Mouse (Mus musculus) neural tube, embryonic 11.5 days (tissue): ENCODE measurements at regions not wholly inside any gene's neighbourhood (a gene's known extent, or its start where the extent isn't known, plus 50 kb on each side); places are given as distances from the start of the nearest gene placed in this dataset.

Experiments
- ATAC-seq: fragments of 200-750 bp; cut with Nextera tagmentation; 2 replicates; pipeline ENCODE4 v1.8.0; 2017; ENCODE audit warnings: moderate number of reproducible peaks, mild to moderate bottlenecking, moderate TSS enrichment, moderate library complexity; ENCODE audit not compliant: insufficient read depth, low FRiP score, low TSS enrichment
- DNase-seq: peaks from one replicate; pipeline ENCODE4 v3.0.0-alpha.2; 2015; ENCODE audit warnings: low spot score
- H3K27ac ChIP-seq: fragments of 300-500 bp; sonication (generic); 2 replicates; pipeline ENCODE4 v1.5.1; 2014; ENCODE audit warnings: low read depth, mild to moderate bottlenecking, low read length
- H3K27me3 ChIP-seq: fragments of 300-500 bp; sonication (generic); 2 replicates; pipeline ENCODE4 v1.6.1; 2014; ENCODE audit warnings: mild to moderate bottlenecking, low read length, mixed read lengths; ENCODE audit not compliant: control insufficient read depth, insufficient read depth
- H3K36me3 ChIP-seq: fragments of 300-500 bp; sonication (generic); 2 replicates; pipeline ENCODE4 v1.6.1; 2014; ENCODE audit warnings: mild to moderate bottlenecking, low read length, moderate library complexity, mixed read lengths; ENCODE audit not compliant: control insufficient read depth, insufficient read depth
- H3K4me1 ChIP-seq: fragments of 300-500 bp; sonication (generic); 2 replicates; pipeline ENCODE4 v1.6.1; 2014; ENCODE audit warnings: low read length, mixed read lengths; ENCODE audit not compliant: control insufficient read depth, insufficient read depth
- H3K4me2 ChIP-seq: fragments of 300-500 bp; sonication (generic); 2 replicates; pipeline ENCODE4 v1.6.1; 2014; ENCODE audit warnings: low read depth, mild to moderate bottlenecking, moderate library complexity
- H3K4me3 ChIP-seq: fragments of 300-500 bp; sonication (generic); 2 replicates; pipeline ENCODE4 v1.5.1; 2014; ENCODE audit warnings: low read depth, low read length
- H3K9ac ChIP-seq: fragments of 300-500 bp; sonication (generic); 2 replicates; pipeline ENCODE4 v1.6.1; 2014; ENCODE audit warnings: mild to moderate bottlenecking, low read length
- H3K9me3 ChIP-seq: fragments of 300-500 bp; sonication (generic); 2 replicates; pipeline ENCODE4 v1.6.1; 2016; ENCODE audit warnings: low read length; ENCODE audit not compliant: control insufficient read depth
- WGBS: fragments of 180-500 bp; shearing (Covaris S2); extraction: QIAGEN DNeasy Blood & Tissue Kit; methylation state at CpG from one replicate; pipeline ENCODE4 v1.1.7; 2014; 5-methylcytosine and 5-hydroxymethylcytosine counted together

DNA sequence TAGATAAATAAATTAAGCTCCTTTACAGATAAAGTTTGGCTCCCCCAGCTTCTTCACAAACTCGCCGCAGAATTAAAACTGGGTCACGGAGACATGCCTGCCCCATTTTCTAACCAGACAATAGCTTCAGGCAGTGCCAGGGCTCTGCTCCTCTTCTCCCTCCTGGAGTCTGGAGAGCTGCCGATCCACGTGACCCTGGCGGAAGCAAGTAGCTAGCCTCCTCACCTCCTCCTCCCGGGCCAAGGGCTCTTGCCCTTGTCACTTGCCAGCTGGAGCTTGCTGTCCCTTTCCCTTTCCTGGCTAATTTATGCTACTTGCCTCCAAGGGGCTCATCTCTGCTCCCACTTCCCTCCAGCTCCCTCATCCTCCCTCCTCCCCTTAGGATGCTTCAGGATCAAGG, 142.0 kb downstream of the Mis18a start:
- no peaks in the 10 kb centered on the region for H3K27me3 ChIP-seq
- H3K36me3 ChIP-seq: no peaks in the 10 kb centered on the region
- no peak for ATAC-seq
- H3K9ac ChIP-seq: no peak overlapping the region
- WGBS: 88% methylated on average over 7 of the region's 7 CpGs
- H3K4me3 ChIP-seq: no peak overlapping the region
- H3K4me1 ChIP-seq: no peaks in the 10 kb centered on the region
- H3K9me3 ChIP-seq: no peaks in the 10 kb centered on the region
- H3K27ac ChIP-seq: no peak overlapping the region
- no peak for DNase-seq
- no peak overlapping the region for H3K4me2 ChIP-seq

- 69% methylated on average over 8 of the region's 8 CpGs for WGBS
These were observed 146.8 kb downstream of the Mis18a start for GRCm38 (mm10) chr16:90580411-90580810.

DNA sequence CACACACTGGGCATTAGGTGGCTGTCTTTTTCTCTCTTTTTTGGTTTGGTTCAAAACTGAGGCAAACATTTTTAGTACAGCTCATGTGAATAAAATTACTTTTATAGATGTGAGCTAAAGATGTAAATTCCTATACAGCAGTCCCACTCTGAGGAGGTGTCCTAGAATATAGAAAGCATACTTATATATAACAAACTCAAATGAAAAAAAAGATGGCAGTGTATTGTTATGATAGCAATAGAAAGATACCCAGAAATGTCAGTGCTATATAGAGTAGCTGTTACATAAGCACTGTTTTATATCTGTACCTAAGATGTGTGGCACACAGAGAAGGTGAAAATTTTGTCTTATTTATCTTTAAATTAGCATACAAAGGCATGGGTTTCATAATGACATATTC, 156.1 kb downstream of the Mis18a start:
- Histone ChIP-seq H3K4me2 (no peak overlapping the region), H3K27ac (no peak overlapping the region), H3K27me3 (no peaks in the 10 kb centered on the region), H3K9ac (no peak overlapping the region), H3K36me3 (no peaks in the 10 kb centered on the region), H3K9me3 (no peaks in the 10 kb centered on the region), H3K4me1 (no peaks in the 10 kb centered on the region), H3K4me3 (no peak overlapping the region)
- ATAC-seq: no peak
- no peak for DNase-seq

More at GRCm38 (mm10) chr16:90580411-90580810, 146.8 kb downstream of the Mis18a start:
- Histone ChIP-seq H3K4me1 (no peaks in the 10 kb centered on the region), H3K36me3 (no peaks in the 10 kb centered on the region), H3K27ac (no peak overlapping the region), H3K4me2 (no peak overlapping the region), H3K9me3 (no peaks in the 10 kb centered on the region), H3K27me3 (no peaks in the 10 kb centered on the region), H3K9ac (no peak overlapping the region), H3K4me3 (no peak overlapping the region)
- DNase-seq: no peak
- no peak for ATAC-seq

GRCm38 (mm10) chr16:90569826-90570225, 157.4 kb downstream of the Mis18a start:
- DNase-seq (no peak), ATAC-seq (no peak)
- no peak overlapping the region for H3K9ac ChIP-seq
- no peaks in the 10 kb centered on the region for H3K27me3 ChIP-seq
- WGBS: 88% methylated on average over 1 of the region's 1 CpGs
- H3K4me1 ChIP-seq: no peaks in the 10 kb centered on the region
- H3K4me3 ChIP-seq: no peak overlapping the region
- H3K4me2 ChIP-seq: no peak overlapping the region
- H3K9me3 ChIP-seq: no peaks in the 10 kb centered on the region
- H3K36me3 ChIP-seq: no peaks in the 10 kb centered on the region
- H3K27ac ChIP-seq: no peak overlapping the region

DNA sequence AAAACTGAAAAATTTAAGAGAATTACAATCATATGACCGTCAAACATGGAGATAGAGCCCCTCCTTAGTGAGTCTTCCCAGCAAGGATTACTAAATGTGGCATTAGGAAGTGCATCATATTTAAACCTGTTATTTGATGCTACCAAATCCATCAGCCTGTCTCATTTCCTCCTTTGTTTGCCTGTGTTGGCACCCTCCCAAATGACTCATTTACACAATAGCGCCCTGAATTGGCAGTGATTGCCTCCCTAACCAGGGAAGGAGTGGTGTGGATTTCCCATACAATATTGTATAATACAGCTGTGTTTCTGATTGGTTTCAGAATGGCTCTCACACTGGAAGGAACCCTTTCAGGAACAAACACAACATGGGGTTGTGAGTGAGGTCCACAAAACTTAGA, 162.0 kb downstream of the Mis18a start:
- Histone ChIP-seq H3K4me1 (no peaks in the 10 kb centered on the region), H3K27me3 (no peaks in the 10 kb centered on the region), H3K4me3 (no peak overlapping the region), H3K27ac (no peak overlapping the region), H3K36me3 (no peaks in the 10 kb centered on the region), H3K9me3 (no peaks in the 10 kb centered on the region), H3K9ac (no peak overlapping the region), H3K4me2 (no peak overlapping the region)
- ATAC-seq: no peak
- WGBS: 77% methylated on average over 2 of the region's 2 CpGs
- no peak for DNase-seq

DNA sequence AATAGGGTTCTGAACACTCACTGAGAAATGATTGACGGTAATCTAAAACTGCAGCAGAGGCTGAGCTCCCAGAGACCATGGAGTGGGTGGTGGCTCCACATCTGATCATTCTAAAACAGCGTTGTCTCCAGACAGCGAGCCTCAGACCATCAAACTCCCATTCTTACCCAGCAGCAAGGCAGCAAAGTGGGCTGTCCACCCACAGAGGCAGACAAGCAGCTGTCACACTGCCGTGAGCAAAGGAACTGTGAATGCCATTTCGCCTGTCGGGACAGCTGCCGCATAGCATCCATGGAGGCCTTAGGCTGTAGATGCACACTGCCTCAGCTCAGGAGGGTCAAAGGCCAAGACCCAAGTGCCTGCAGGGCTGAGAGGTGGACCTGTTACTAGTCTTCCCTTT, 167.3 kb downstream of the Hunk start:
- no peaks in the 10 kb centered on the region for H3K36me3 ChIP-seq
- no peak overlapping the region for H3K4me3 ChIP-seq
- DNase-seq: no peak
- H3K4me2 ChIP-seq: no peak overlapping the region
- H3K27ac ChIP-seq: no peak overlapping the region
- no peaks in the 10 kb centered on the region for H3K27me3 ChIP-seq
- no peaks in the 10 kb centered on the region for H3K4me1 ChIP-seq
- H3K9ac ChIP-seq: no peak overlapping the region
- WGBS: 82% methylated on average over 7 of the region's 7 CpGs
- ATAC-seq: no peak
- H3K9me3 ChIP-seq: 0 out of 2 replicates have a peak, but pooled peaks cover 5% of the 10 kb centered on the region

GRCm38 (mm10) chr16:90551041-90551440, 165.2 kb downstream of the Hunk start:
- no peak for ATAC-seq
- H3K4me1 ChIP-seq: no peaks in the 10 kb centered on the region
- 87% methylated on average over 3 of the region's 3 CpGs for WGBS

GRCm38 (mm10) chr16:90550058-90550795, 164.4 kb downstream of the Hunk start:
- DNase-seq (no peak), ATAC-seq (no peak)
- Histone ChIP-seq H3K27ac (no peak overlapping the region), H3K27me3 (no peaks in the 10 kb centered on the region), H3K4me3 (no peak overlapping the region), H3K36me3 (no peaks in the 10 kb centered on the region), H3K9me3 (0 out of 2 replicates have a peak, but pooled peaks cover 5% of the 10 kb centered on the region), H3K4me1 (no peaks in the 10 kb centered on the region), H3K4me2 (no peak overlapping the region), H3K9ac (no peak overlapping the region)
- WGBS: 67% methylated on average over 13 of the region's 13 CpGs

More at GRCm38 (mm10) chr16:90551041-90551440, 165.2 kb downstream of the Hunk start:
- Histone ChIP-seq H3K4me2 (no peak overlapping the region), H3K36me3 (no peaks in the 10 kb centered on the region), H3K9ac (no peak overlapping the region), H3K27me3 (no peaks in the 10 kb centered on the region), H3K9me3 (0 out of 2 replicates have a peak, but pooled peaks cover 5% of the 10 kb centered on the region), H3K4me3 (no peak overlapping the region), H3K27ac (no peak overlapping the region)
- no peak for DNase-seq
